Mouse (Mus musculus): ENCODE measurements around the gene Ptprg. TPM values are rescaled to one million over a fixed set of nuclear protein-coding genes. Genes with fewer than 3 reads are reported as not detected.

Gene Ptprg
- total and polyA plus RNA-seq, 3 experiments: not detected

DNA sequence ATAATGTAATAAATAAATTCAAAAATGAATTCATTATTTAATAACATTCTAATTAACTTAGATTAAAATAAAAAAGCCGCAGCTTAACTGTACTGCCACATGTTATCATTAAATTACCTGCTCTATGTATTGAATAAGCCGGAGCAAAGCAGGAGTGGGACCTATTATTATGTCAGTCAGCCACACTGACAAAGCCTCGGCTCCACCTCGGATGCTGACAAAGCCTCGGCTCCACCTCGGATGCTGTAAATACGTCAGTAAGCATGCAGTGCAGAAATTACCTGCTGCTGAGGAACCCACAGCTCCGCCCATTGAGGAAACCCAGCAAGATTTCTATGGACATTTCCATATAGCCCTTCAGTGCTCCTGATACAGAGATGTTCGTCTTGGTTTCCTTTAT lies 429.7 kb downstream of the Ptprg start:
- H3K79me2 ChIP-seq (ENCODE audit: control insufficient read depth, insufficient read depth, low read length, poor library complexity): no peaks in the 10 kb centered on the region
- no peak overlapping the region for H3K4me3 ChIP-seq (ENCODE audit: control insufficient read depth in 1 of 2, insufficient read depth in 1 of 2, low read depth in 2 of 2, low read length in 2 of 2)
- H3K36me3 ChIP-seq (ENCODE audit: control insufficient read depth in 1 of 2, insufficient read depth in 2 of 2, low read length in 2 of 2): no peaks in the 10 kb centered on the region
- no peak overlapping the region for H3K27ac ChIP-seq (ENCODE audit: control insufficient read depth, low read depth, low read length)
- TF ChIP-seq SMC3 (IDR thresholded peaks at IDR 0.05; ENCODE audit: low read depth, low read length): no peak
- no peak for TF ChIP-seq POLR2A (IDR thresholded peaks at IDR 0.05; ENCODE audit: control insufficient read depth in 1 of 2, insufficient read depth in 1 of 2, low read depth in 1 of 2, low read length in 2 of 2, poor library complexity in 1 of 2)
- TF ChIP-seq MAFK (IDR thresholded peaks at IDR 0.05; ENCODE audit: borderline replicate concordance, low read depth, low read length): no peak
- no peak for TF ChIP-seq MYB (IDR thresholded peaks at IDR 0.05; ENCODE audit: low read depth, low read length)
- TF ChIP-seq CTCF (IDR thresholded peaks at IDR 0.05 in 2 of 3, conservative IDR thresholded peaks at IDR 0.05 in 1 of 3; ENCODE audit: control insufficient read depth in 1 of 3, insufficient read depth in 1 of 3, low read depth in 2 of 3, low read length in 3 of 3, poor library complexity in 1 of 3, severe bottlenecking in 1 of 3): no peak
- no peak for TF ChIP-seq USF2 (IDR thresholded peaks at IDR 0.05; ENCODE audit: borderline replicate concordance in 1 of 2, insufficient read depth in 1 of 2, low read depth in 1 of 2, low read length in 2 of 2)
- TF ChIP-seq RCOR1 (IDR thresholded peaks at IDR 0.05; ENCODE audit: low read depth, low read length): no peak
- TF ChIP-seq KAT2A (conservative IDR thresholded peaks at IDR 0.05; ENCODE audit: low read depth, low read length): no peak
- no peak for TF ChIP-seq CHD1 (IDR thresholded peaks at IDR 0.05; ENCODE audit: low read depth, low read length)
- TF ChIP-seq HCFC1 (IDR thresholded peaks at IDR 0.05; ENCODE audit: low read depth, low read length): no peak
- TF ChIP-seq NRF1 (IDR thresholded peaks at IDR 0.05; ENCODE audit: insufficient read depth, low read depth, low read length, poor library complexity, severe bottlenecking): no peak
- no peak for TF ChIP-seq ZKSCAN1 (IDR thresholded peaks at IDR 0.05; ENCODE audit: low read depth, low read length)
- TF ChIP-seq ZMIZ1 (IDR thresholded peaks at IDR 0.05; ENCODE audit: low read depth, low read length): no peak
- no peak for TF ChIP-seq NELFE (IDR thresholded peaks at IDR 0.05; ENCODE audit: low read depth, low read length)
- no peaks in the 10 kb centered on the region for H3K9me3 ChIP-seq (replicated peaks; ENCODE audit: insufficient read depth, low read length)
- no peaks in the 10 kb centered on the region for H3K27me3 ChIP-seq (ENCODE audit: control insufficient read depth in 1 of 2, insufficient read depth in 2 of 2, low read length in 2 of 2)
- no peaks in the 10 kb centered on the region for H3K4me1 ChIP-seq (ENCODE audit: control insufficient read depth in 1 of 2, insufficient read depth in 2 of 2, low read length in 2 of 2)
- no peak for DNase-seq (ENCODE audit: low read depth, low spot score)
- H3K9ac ChIP-seq (ENCODE audit: control insufficient read depth, low read depth, low read length, poor library complexity, severe bottlenecking): no peak overlapping the region

DNA sequence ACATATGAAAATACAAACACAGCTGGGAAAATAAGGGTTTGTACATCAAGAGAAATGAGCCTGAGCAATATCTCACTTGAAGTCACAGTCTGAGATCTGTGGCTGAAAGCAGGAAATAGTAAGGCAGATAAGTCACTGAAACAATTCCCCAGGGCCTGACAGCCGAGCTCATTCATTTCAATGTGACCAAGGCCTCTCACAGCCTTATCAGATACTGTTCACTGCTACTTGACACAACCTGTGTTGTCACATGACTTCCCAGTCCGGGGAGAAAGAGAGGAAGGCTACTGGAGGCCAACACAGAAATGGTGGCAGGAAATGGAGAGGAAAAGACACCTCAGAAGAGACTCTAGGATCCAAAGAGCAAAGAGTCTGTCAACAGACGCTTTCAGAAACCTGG lies 430.8 kb downstream of the Ptprg start:
- H3K27ac ChIP-seq (ENCODE audit: control insufficient read depth, low read depth, low read length): no peak overlapping the region
- no peak overlapping the region for H3K9ac ChIP-seq (ENCODE audit: control insufficient read depth, low read depth, low read length, poor library complexity, severe bottlenecking)
- H3K27me3 ChIP-seq (ENCODE audit: control insufficient read depth in 1 of 2, insufficient read depth in 2 of 2, low read length in 2 of 2): no peaks in the 10 kb centered on the region
- no peaks in the 10 kb centered on the region for H3K4me1 ChIP-seq (ENCODE audit: control insufficient read depth in 1 of 2, insufficient read depth in 2 of 2, low read length in 2 of 2)
- DNase-seq (ENCODE audit: low read depth, low spot score): no peak
- H3K36me3 ChIP-seq (ENCODE audit: control insufficient read depth in 1 of 2, insufficient read depth in 2 of 2, low read length in 2 of 2): no peaks in the 10 kb centered on the region
- no peaks in the 10 kb centered on the region for H3K9me3 ChIP-seq (replicated peaks; ENCODE audit: insufficient read depth, low read length)
- no peaks in the 10 kb centered on the region for H3K79me2 ChIP-seq (ENCODE audit: control insufficient read depth, insufficient read depth, low read length, poor library complexity)
- no peak overlapping the region for H3K4me3 ChIP-seq (ENCODE audit: control insufficient read depth in 1 of 2, insufficient read depth in 1 of 2, low read depth in 2 of 2, low read length in 2 of 2)
- no peak for TF ChIP-seq RCOR1 (IDR thresholded peaks at IDR 0.05; ENCODE audit: low read depth, low read length)
- no peak for TF ChIP-seq JUND (IDR thresholded peaks at IDR 0.05; ENCODE audit: low read depth, low read length)
- TF ChIP-seq ZC3H11A (IDR thresholded peaks at IDR 0.05; ENCODE audit: low read depth, low read length): no peak
- no peak for TF ChIP-seq USF1 (IDR thresholded peaks at IDR 0.05; ENCODE audit: low read depth, low read length)
- no peak for TF ChIP-seq TCF12 (IDR thresholded peaks at IDR 0.05; ENCODE audit: low read depth, low read length)
- TF ChIP-seq TBP (IDR thresholded peaks at IDR 0.05; ENCODE audit: low read depth, low read length): no peak
- TF ChIP-seq KAT2A (conservative IDR thresholded peaks at IDR 0.05; ENCODE audit: low read depth, low read length): no peak
- no peak for TF ChIP-seq ZKSCAN1 (IDR thresholded peaks at IDR 0.05; ENCODE audit: low read depth, low read length)
- no peak for TF ChIP-seq ETS1 (IDR thresholded peaks at IDR 0.05; ENCODE audit: low read depth, low read length)
- no peak for TF ChIP-seq SMC3 (IDR thresholded peaks at IDR 0.05; ENCODE audit: low read depth, low read length)
